Mouse (Mus musculus): ENCODE results near the gene Inava. TPM values are rescaled to one million over a fixed set of nuclear protein-coding genes. Genes with fewer than 3 reads are reported as not detected.

The Inava gene
- total RNA-seq, 4 experiments from 2014 or later: 0.08 TPM; not detected in 3

DNA sequence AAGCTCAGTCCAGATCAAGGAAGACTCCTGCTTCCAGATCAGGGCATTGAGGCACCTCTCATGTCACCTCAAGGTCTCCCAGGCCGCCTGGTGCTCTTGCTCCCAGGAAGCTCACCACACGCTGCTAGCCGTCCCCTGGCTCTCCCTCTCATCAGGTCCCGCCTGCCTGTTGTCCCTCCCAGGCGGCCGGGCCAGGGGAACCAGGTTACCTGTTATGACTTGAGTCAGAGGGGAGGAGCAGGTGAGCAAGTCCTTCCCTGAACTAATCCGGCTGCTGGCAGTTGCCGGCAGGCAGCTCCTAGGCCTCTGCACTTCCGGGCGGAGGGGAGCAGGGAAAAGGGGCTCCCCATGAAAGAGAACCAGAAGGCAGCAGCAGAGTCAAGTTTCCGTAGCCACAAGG lies 3.9 kb downstream of the Inava start:
- DNase-seq: no peak

- DNase-seq: no peak
These were observed 5.1 kb downstream of the Inava start for GRCm38 (mm10) chr1:136229040-136229373.

DNA sequence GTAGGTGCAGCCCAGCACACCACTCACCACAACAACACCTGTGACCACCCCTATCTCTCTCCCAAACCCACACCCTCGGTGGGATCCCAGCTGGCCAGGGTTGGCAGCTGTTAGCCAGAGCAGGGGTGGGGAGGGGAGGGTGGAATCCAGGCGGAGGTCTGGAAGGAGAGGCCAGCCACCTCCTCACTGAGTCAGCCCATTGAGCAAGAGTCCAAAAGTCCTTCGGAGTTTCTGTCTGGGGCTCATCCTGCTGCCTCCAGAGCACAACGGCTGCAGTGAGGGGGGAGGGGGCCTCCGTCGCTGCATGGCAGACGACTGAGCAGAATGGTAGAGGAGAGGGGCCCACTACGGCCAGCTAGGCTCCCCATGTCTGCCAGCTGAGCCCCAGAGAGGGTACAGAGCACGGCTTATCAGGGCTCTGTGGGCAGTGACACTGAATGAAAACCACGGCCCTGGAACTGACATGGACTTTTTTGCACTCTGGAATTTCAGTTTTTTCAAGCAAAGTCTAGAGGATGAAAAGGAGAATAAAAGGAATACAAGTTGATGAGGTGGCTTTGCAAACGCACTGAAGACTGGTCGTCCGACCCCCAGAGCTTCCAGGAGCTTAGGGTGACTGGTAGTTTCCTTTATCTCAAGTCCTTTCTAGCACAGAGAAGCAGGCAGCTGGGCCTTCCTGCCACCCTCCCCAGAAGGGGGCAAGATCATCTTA lies 5.6 kb downstream of the Inava start:
- DNase-seq: peak; percentile 50

- DNase-seq: peak; percentile 66
These were observed 6.2 kb downstream of the Inava start for GRCm38 (mm10) chr1:136227870-136228269.

- no peak for DNase-seq
These were observed 7.4 kb downstream of the Inava start for GRCm38 (mm10) chr1:136226626-136227025.

- DNase-seq: no peak
These were observed 8.2 kb downstream of the Inava start for GRCm38 (mm10) chr1:136225846-136226245.

GRCm38 (mm10) chr1:136223758-136224342 lies 10.2 kb downstream of the Inava start:
- no peak for DNase-seq

GRCm38 (mm10) chr1:136222386-136222785 lies 11.7 kb downstream of the Inava start:
- no peak for DNase-seq

DNA sequence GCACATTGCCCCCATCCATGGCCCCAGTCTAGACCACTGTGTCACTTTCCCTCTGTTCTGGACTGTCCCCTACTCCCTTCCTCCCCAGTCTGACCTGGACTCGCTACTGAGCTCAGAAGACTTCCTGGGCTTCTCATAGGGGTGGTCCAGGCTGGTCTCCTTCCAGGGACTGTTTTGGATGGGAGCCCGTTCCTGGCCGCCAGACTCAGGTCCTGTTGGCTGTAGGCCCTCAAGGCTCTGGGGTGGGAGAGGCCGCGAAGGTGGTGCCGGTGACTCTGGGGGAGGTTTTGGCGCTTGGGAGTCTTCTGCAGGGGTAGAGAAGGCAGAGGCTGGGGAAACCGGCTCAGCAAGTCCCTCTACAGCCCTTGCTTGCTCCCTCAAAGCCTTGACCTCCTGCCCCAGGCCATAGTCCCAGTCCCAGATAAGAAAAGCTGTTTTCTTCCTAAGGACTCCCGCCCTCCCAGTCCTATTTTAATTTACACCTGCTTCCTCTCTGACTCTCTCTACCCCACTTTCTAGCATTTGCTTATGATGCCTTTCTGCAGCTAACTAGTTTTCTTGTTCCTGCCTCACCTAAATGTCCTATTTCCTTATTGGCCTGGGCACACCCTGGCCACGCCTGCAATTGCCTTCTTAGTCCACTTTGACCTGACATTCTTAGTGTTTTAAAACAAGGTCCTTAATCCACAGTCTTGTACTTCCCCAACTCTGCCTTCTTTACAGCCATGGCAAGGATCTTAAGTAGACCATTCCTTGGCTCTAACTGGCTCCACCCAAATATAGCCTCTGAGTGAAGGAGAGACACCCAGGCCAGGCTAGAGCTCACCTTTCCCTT lies 13.8 kb downstream of the Inava start:
- no peak for DNase-seq

DNA sequence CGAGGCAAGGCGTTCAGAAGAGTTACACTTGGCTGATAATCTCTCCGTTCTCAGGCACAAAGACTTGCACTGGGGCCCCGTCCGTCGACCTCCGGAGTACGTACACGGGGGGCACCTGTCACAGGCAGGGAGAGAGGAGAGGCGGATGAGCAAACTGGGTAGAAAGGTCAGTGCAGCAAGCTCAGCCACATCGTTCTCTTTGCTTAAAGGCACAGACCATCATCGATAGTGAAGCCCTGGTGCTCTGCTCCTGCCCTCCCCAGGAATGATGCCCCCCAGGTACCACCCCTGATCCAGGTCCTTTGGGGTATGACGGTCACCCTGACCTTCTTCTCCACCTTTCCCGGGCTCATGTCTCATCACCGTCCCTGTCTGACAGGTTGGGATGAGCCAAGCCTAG lies 19.8 kb downstream of the Inava start:
- DNase-seq: no peak

- no peak for DNase-seq
These were observed 21.3 kb downstream of the Inava start, which contains the start of gene Mroh3 for GRCm38 (mm10) chr1:136212803-136213202. Gene Mroh3 (minus strand): TSS chr1:136212828.

DNA sequence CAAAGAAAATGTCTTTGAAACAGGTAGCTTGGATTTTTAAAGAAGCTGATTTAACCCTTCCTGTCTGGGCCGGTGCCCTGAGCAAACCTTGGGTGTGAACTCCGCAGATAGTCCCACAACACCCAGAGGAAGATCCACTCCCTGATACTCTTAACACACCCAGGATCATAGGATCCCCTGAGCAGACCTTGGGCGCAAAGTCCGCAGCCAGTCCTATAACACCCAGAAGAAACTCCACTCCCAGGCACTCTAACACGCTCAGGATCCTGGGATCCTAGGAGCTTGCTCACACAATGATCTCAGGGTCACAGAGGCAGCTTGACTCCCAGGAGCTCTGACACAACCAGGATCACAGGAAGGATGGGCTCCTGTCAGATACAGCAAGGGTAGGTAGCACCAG lies 44.0 kb downstream of the Inava start:
- no peak for DNase-seq

DNA sequence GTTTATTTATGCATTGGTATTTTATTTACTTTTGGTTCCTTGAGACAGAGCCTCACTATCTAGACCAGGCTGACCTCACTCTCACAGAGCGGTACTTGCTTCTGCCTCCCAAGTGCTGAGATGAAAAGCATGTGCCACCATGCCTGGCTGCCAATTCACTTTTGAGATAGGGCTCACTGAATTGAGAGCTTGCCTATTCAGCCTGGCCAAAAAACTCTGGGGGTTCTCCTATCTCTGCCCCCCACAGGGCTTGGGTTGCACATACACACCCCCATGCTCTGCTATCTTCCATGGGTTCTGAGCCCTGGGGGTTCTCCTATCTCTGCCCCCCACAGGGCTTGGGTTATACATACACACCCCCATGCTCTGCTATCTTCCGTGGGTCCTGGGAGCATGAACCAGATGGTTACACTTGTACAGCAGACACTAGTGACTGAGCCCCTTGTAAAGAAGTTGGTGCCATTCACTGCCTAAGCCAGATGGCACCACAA lies 54.5 kb downstream of the Inava start:
- no peak for DNase-seq

DNA sequence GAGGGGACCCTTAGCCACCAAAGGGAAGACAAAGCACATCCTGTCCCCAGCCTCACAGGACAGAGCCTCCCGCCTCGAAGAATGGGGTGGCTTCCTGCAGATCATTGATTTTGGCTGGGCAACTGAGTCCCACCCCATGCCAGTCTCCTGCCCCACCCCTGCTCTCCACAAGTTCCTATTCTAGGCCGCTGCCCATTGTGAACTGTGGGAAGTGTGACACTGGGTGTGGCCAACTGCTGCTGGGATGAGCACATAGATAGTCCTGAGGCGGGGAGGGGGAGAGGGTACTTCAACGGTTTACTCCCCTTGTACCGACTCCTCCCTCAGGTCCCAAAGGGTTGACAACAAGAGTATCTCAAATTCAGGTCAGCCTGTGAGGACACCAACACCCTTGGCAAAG lies 55.3 kb downstream of the Inava start:
- DNase-seq: no peak

DNA sequence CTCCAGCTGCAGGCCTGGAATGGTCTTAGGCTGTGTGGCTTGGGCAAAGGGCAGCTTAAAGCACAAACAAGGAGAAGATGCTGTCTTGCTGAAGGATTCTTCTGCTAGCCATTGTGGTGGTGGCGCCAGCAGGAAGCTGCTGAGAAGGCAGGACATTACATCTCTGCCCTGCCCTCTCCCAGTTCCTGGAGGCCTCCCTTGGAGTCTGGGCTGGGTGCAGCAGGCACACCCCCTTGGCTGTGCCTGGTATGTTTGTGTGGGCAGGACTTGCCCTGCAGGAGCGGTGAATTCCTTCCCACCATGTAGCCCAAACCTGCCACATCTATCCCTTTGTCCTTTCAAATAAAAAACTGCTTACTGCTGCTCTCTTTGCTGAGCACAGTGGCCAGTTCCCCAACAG lies 57.0 kb downstream of the Inava start:
- DNase-seq: no peak

GRCm38 (mm10) chr1:136175183-136175582 lies 58.9 kb downstream of the Inava start:
- no peak for DNase-seq

DNA sequence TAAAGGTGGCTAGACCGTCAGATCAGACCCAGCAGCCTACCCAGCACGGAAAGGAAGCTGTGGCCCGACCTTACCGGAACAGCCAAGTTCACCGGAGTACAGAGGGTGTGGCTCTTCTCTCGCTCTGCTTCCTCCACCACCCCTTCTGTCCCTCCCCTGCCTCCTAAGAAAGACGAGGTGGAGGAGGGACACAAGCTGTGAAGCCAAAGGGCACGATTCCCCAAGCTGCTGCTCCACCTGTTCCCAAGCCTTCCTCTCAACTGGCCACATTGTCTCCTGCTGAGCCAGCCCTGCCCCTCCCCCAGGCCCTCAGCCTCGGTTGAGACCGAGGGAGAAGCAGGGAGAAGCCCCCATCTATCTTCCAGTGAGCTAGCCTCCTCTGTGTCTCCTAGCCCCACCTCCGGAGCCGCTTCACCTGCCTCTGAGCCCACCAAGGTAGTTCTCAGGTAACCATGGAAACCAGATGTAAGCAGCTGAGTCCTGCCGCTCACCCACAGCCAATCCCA lies 59.9 kb downstream of the Inava start:
- no peak for DNase-seq

DNA sequence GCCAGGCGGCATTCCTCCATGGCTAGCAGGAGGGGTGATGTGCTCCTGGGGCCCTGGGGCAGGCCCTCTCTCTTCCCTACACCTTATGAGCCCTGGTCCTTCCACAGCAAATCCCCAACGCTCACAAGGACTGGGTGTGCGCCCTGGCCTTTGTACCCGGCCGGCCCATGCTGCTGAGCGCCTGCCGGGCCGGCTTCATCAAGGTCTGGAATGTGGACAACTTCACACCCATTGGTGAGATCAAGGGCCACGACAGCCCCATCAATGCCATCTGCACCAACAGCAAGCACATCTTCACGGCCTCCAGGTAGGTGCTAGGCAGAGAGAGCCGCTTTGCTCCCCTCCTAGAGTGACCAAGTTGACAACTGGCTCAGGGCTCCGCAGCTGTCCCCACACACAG lies 61.4 kb downstream of the Inava start:
- no peak for DNase-seq

DNA sequence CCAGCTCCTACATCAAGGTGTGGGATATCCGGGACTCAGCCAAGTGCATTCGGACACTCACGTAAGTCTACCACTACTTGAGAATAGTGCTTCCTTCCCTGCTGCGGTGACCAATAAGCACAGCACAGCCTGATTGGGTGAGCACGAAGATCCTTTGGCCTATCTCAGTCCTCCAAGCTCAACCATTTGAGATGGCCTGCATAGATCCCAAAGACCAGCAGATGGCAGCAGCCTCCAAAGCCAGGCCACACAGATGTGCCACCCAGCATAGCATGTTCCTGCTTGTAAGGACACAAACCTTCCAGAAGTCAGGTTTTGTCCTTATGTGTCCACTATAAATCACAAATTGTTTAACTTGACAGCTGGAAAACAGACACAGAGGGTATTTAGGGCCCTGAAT lies 64.0 kb downstream of the Inava start:
- peak; percentile 42 for DNase-seq

GRCm38 (mm10) chr1:136167657-136168056 lies 66.4 kb downstream of the Inava start:
- no peak for DNase-seq

- DNase-seq: no peak
These were observed 68.6 kb downstream of the Inava start for GRCm38 (mm10) chr1:136165436-136165835.

Measured in adrenal gland, adult 8-10 months (tissue).